Mouse (Mus musculus): ENCODE data around the gene Zfp446. TPM values are rescaled to one million over a fixed set of nuclear protein-coding genes. Genes with fewer than 3 reads are reported as not detected.
A peak's percentile ranks its signal among the peaks of the same experiment; 100 is the strongest.

Zfp446 gene
- polyA plus RNA-seq, 1 experiment, result 0.20 TPM

DNA sequence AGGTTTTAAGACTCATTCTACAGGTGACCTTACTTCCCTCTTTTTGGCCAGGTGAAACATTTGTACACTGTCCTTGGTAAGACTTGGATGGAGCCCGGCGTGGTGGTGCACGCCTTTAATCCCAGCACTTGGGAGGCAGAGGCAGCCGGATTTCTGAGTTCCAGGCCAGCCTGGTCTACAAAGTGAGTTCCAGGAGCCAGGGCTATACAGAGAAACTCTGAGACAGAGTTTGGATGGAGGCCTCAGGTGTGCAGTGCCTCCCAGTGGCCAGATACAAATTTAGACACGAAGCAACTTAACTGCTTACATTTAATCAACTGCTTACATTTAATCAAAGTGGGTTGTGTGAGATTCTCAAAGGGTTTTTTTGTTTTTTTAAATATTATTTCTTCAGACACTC lies 53.4 kb downstream of the Zfp446 start:
- Histone ChIP-seq H3K36me3 (ENCODE audit: control insufficient read depth) (peaks cover 95% of the 10 kb centered on the region), H3K27me3 (ENCODE audit: control insufficient read depth) (no peaks in the 10 kb centered on the region), H3K4me1 (ENCODE audit: control insufficient read depth) (peaks cover 47% of the 10 kb centered on the region), H3K4me3 (replicated peaks) (no peak overlapping the region), H3K9me3 (ENCODE audit: control insufficient read depth, low read length) (no peaks in the 10 kb centered on the region)
- no peak for TF ChIP-seq TAL1 (IDR thresholded peaks at IDR 0.05; ENCODE audit: low read length)
- no peak for TF ChIP-seq GATA1 (IDR thresholded peaks at IDR 0.05; ENCODE audit: low read length)

DNA sequence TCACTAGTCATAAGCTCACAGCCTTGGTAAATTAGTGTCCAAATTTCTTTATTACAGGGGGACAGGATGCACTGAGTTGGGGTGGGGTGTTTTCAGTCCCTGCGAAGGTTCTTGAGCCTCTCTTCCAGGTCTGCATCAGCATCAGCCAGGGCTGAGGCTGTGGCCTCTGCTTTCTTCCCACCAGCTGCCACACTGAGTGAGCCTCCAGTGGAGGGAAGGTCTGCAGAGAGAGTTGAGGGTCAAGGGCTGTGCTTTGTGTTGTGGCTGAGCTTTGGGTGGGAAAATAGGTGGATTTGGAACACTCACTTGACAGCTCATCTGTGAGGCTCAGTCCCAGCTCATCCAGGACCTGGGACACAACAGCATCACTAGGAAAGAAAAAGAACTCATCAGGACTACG lies 54.3 kb downstream of the Zfp446 start:
- no peak for TF ChIP-seq GATA1 (IDR thresholded peaks at IDR 0.05; ENCODE audit: low read length)
- no peak for TF ChIP-seq TAL1 (IDR thresholded peaks at IDR 0.05; ENCODE audit: low read length)
- peaks cover 49% of the 10 kb centered on the region for H3K4me1 ChIP-seq (ENCODE audit: control insufficient read depth)
- H3K9me3 ChIP-seq (ENCODE audit: control insufficient read depth, low read length), result no peaks in the 10 kb centered on the region
- peaks cover 93% of the 10 kb centered on the region for H3K36me3 ChIP-seq (ENCODE audit: control insufficient read depth)
- H3K4me3 ChIP-seq (replicated peaks), result no peak overlapping the region
- no peaks in the 10 kb centered on the region for H3K27me3 ChIP-seq (ENCODE audit: control insufficient read depth)

DNA sequence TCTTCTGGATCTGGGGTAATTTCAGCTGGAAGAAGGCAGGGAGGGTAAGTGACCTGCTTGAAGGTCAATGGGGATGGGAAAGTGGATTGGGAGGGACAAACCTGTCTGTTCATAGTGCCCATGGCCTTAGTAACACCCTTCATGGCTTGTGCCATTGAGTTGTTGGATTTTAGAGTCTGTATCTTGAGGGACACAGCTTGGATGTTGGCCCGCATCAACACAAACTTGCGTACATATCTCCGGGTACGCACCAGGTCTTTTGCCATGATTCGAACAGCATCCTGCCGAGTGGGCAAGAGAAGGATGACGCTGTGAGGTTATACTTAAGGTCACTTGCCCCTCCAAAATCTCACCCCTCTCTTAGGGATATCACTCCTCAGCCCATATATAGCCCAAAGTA lies 54.9 kb downstream of the Zfp446 start:
- H3K27me3 ChIP-seq (ENCODE audit: control insufficient read depth), result no peaks in the 10 kb centered on the region
- H3K4me1 ChIP-seq (ENCODE audit: control insufficient read depth), result peaks cover 51% of the 10 kb centered on the region
- no peak overlapping the region for H3K4me3 ChIP-seq (replicated peaks)
- H3K36me3 ChIP-seq (ENCODE audit: control insufficient read depth), result peaks cover 87% of the 10 kb centered on the region
- TF ChIP-seq TAL1 (IDR thresholded peaks at IDR 0.05; ENCODE audit: low read length), result no peak
- TF ChIP-seq GATA1 (IDR thresholded peaks at IDR 0.05; ENCODE audit: low read length), result no peak
- H3K9me3 ChIP-seq (ENCODE audit: control insufficient read depth, low read length), result no peaks in the 10 kb centered on the region

DNA sequence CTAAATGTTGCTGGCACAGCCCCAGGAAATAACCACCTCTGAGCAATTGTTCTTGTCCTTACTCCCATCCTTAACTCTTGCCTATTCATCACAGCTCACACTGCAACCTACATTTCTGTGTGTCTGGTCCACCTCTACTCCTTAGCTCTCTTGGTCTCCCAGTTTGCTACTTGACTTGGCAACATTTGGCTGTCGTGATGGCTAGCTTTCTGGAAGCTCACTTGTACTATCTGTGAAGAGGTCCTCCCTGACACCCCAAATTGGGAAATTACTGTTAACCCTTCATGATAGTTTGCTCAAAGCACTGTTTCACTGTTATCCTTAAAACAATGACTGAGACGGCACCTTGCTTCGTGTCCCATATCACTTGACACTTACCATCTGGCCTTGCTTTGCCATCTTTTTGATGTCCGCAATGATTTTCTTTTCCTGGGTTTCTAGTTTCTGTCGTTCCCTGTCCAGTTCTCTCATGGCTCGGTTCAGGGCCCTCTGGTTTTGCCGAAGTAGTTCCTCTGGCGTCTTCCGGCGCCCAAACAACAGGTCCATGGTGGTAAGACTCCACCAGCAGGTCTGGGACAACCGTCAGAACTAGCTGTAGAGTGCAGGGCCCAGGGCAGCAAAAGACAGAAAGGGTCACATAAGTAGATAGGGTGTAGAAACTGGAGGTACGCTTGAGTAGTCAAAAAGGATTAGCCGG lies 56.0 kb downstream of the Zfp446 start:
- TF ChIP-seq GATA1 (IDR thresholded peaks at IDR 0.05; ENCODE audit: low read length) (no peak), TAL1 (IDR thresholded peaks at IDR 0.05; ENCODE audit: low read length) (no peak)
- Histone ChIP-seq H3K27me3 (ENCODE audit: control insufficient read depth) (no peaks in the 10 kb centered on the region), H3K4me3 (replicated peaks) (peak overlapping the region; percentile 80), H3K36me3 (ENCODE audit: control insufficient read depth) (peaks cover 77% of the 10 kb centered on the region), H3K4me1 (ENCODE audit: control insufficient read depth) (peaks cover 54% of the 10 kb centered on the region), H3K9me3 (ENCODE audit: control insufficient read depth, low read length) (no peaks in the 10 kb centered on the region)

- Histone ChIP-seq H3K4me3 (replicated peaks) (peak within 1 kb of the TSS; percentile 80), H3K4me1 (ENCODE audit: control insufficient read depth) (peaks cover 62% of the 10 kb centered on the region), H3K36me3 (ENCODE audit: control insufficient read depth) (peaks cover 69% of the 10 kb centered on the region), H3K27me3 (ENCODE audit: control insufficient read depth) (no peaks in the 10 kb centered on the region), H3K9me3 (ENCODE audit: control insufficient read depth, low read length) (no peaks in the 10 kb centered on the region)
- TF ChIP-seq TAL1 (IDR thresholded peaks at IDR 0.05; ENCODE audit: low read length) (no peak), GATA1 (IDR thresholded peaks at IDR 0.05; ENCODE audit: low read length) (no peak)
Measured at GRCm38 (mm10) chr7:13034148-13034977, 56.7 kb downstream of the Zfp446 start, which contains the start of gene Chmp2a. Chmp2a (minus strand) TSS chr7:13034807.

Other genes starting within 250 kb of the Zfp446 start
- gene Vmn2r56, start 242.8 kb upstream of the Zfp446 start, polyA plus RNA-seq (2012), result 0.01 TPM in 1 of 2 replicates, not detected in the other
- gene Zscan18, start 174.2 kb upstream of the Zfp446 start, polyA plus RNA-seq (2012), result 0.04 TPM in 1 of 2 replicates, not detected in the other
- gene Zfp329, start 159.0 kb upstream of the Zfp446 start, polyA plus RNA-seq (2012), result 0.01 TPM in 1 of 2 replicates, not detected in the other
- 0.06 and 0.24 TPM in 2 replicates for gene Zfp110, start 143.1 kb upstream of the Zfp446 start, polyA plus RNA-seq (2012)
- gene Zfp128, start 96.7 kb upstream of the Zfp446 start, polyA plus RNA-seq (2012), result 0.02 TPM in 1 of 2 replicates, not detected in the other
- 0.04 TPM in 2 replicates for gene Zscan22, start 80.0 kb upstream of the Zfp446 start, polyA plus RNA-seq (2012)
- 328 and 368 TPM in 2 replicates for gene Rps5, start 55.6 kb upstream of the Zfp446 start, polyA plus RNA-seq (2012)
- gene Rnf225, start 50.4 kb upstream of the Zfp446 start, polyA plus RNA-seq (2012), result 0.11 and 0.14 TPM in 2 replicates
- 0.27 and 0.38 TPM in 2 replicates for gene Zfp324, start 12.0 kb upstream of the Zfp446 start, polyA plus RNA-seq (2012)
- not detected in 2 replicates for gene Slc27a5, start 20.3 kb downstream of the Zfp446 start, polyA plus RNA-seq (2012)
- 16.2 and 17.6 TPM in 2 replicates for gene Trim28, start 21.3 kb downstream of the Zfp446 start, polyA plus RNA-seq (2012)
- 6.7 and 7.7 TPM in 2 replicates for gene Zbtb45, start 32.2 kb downstream of the Zfp446 start, polyA plus RNA-seq (2012)
- gene Chmp2a, start 57.0 kb downstream of the Zfp446 start, polyA plus RNA-seq (2012), result 39.9 and 103 TPM in 2 replicates
- 22.8 and 28.8 TPM in 2 replicates for gene Ube2m, start 60.4 kb downstream of the Zfp446 start, polyA plus RNA-seq (2012)
- gene Mzf1, start 76.9 kb downstream of the Zfp446 start, polyA plus RNA-seq (2012), result 0.03 TPM in 2 replicates
- gene Vmn1r85, start 117.3 kb downstream of the Zfp446 start, polyA plus RNA-seq (2012), result 0.06 TPM in 1 of 2 replicates, not detected in the other
- not detected in 2 replicates for gene Vmn1r86, start 142.1 kb downstream of the Zfp446 start, polyA plus RNA-seq (2012)
- 0.04 TPM in 1 of 2 replicates, not detected in the other for gene Vmn1r87, start 162.3 kb downstream of the Zfp446 start, polyA plus RNA-seq (2012)
- gene Vmn1r88, start 181.7 kb downstream of the Zfp446 start, polyA plus RNA-seq (2012), result not detected in 2 replicates
- not detected in 2 replicates for gene Vmn1r89, start 235.2 kb downstream of the Zfp446 start, polyA plus RNA-seq (2012)